Mouse (Mus musculus) megakaryocyte, embryonic 14.5 days (primary cell): ENCODE measurements around the gene Akr1c14. TPM values are rescaled to one million over a fixed set of nuclear protein-coding genes. Genes with fewer than 3 reads are reported as not detected.

Experiments used
- H3K27me3 ChIP-seq: replicated peaks from 2 replicates; pipeline ENCODE3; 2012; ENCODE audit warnings: inconsistent platforms
- H3K36me3 ChIP-seq: replicated peaks from 2 replicates; pipeline ENCODE3; 2012; ENCODE audit warnings: low read length, inconsistent platforms, mixed read lengths
- H3K4me1 ChIP-seq: 2 replicates; pipeline ENCODE4 v1.6.1; 2012; ENCODE audit warnings: inconsistent platforms
- H3K4me3 ChIP-seq: replicated peaks from 2 replicates; pipeline ENCODE3; 2012; ENCODE audit warnings: moderate library complexity, mild to moderate bottlenecking, inconsistent platforms
- H3K9me3 ChIP-seq: 2 replicates; pipeline ENCODE4 v1.6.1; 2012; ENCODE audit warnings: inconsistent platforms
- FLI1 ChIP-seq: IDR thresholded peaks from 2 replicates; pipeline ENCODE4 v1.6.1; 2012; ENCODE audit warnings: low read length, inconsistent platforms, mixed read lengths
- GATA1 ChIP-seq: IDR thresholded peaks from 3 replicates; pipeline ENCODE4 v1.6.1; 2012; ENCODE audit warnings: mixed read lengths, low read length, inconsistent platforms, borderline replicate concordance
- polyA plus RNA-seq: library from polyadenylated mRNA; stranded (reverse); fragments of >175 nt; gene quantifications from 2 replicates; pipeline ENCODE4 v1.2.3, GENCODE M21; 2012; ENCODE audit warnings: low replicate concordance; ENCODE audit not compliant: insufficient read depth

The Akr1c14 gene
- not detected in 2 replicates for polyA plus RNA-seq

DNA sequence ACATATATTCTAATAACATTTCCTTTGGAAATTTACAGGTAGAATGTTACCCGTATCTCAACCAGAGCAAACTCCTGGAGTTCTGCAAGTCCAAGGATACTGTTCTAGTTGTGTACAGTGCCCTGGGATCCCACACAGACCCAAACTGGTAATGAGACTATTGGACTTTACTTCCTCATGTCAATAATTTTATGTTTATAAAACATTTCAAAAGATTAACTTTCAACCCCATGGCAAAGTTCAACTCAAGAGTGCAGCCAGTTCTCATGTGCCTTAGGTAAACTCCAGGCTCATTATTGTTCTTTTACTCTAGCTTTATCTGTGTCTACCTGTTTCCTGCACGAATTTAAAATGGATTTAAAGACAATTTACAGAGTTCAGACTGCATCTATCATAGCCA is at the start of gene Akr1c14:
Akr1c14 (plus strand) TSS at position 293 of the 400 bp plus-strand sequence.
- TF ChIP-seq FLI1 (no peak), GATA1 (no peak)
- H3K4me3 ChIP-seq, result no peak within 1 kb of the TSS
- no peaks in the 10 kb centered on the region for H3K4me1 ChIP-seq
- no peaks in the 10 kb centered on the region for H3K9me3 ChIP-seq
- H3K27me3 ChIP-seq, result no peaks in the 10 kb centered on the region
- no peaks in the 10 kb centered on the region for H3K36me3 ChIP-seq

DNA sequence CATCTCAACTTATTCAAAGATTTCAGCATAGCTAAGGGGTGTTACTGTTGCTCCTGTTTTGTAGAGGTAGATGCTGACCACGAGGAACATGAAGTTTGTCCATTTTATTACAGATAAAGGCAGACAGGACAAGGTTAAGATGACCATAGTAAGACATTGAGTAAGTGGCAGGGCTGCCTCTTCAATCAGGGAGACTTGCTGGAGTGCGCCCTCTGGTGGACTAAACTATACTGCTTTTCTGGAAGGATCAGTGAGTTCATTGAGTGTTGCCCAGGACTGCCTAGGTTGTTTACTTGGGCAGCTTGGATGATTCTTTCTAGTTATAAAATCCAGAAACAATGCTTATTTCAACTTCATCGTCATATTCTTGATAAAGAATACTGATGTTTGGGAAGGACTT is 47.1 kb upstream of the Akr1c14 start:
- H3K4me1 ChIP-seq, result no peaks in the 10 kb centered on the region
- no peaks in the 10 kb centered on the region for H3K36me3 ChIP-seq
- TF ChIP-seq FLI1, result no peak
- TF ChIP-seq GATA1, result no peak

DNA sequence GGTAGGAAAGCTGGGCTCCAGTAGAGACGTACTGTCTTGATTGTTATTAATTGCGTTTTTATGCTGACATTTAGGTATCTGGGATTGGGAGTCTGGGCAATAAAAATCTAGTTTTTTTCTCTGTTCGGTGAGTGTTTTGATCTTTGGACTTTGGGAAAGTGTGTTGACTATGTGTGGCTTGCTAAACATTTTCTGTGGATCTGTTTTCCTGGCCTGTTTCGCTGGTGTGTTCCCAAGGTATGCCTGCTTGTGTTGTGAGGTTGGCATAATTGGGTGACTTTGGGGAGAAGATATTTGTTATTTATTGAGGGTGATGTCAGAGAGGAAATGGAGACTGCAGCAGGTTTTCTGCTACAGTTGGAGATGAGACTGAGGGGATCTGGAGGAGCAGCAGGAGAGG is 38.0 kb upstream of the Akr1c14 start:
- Histone ChIP-seq H3K4me3 (no peak overlapping the region), H3K36me3 (no peaks in the 10 kb centered on the region), H3K27me3 (no peaks in the 10 kb centered on the region), H3K4me1 (no peaks in the 10 kb centered on the region), H3K9me3 (no peaks in the 10 kb centered on the region)
- no peak for TF ChIP-seq GATA1
- TF ChIP-seq FLI1, result no peak

More for the DNA sequence above, 47.1 kb upstream of the Akr1c14 start:
- Histone ChIP-seq H3K27me3 (no peaks in the 10 kb centered on the region), H3K9me3 (no peaks in the 10 kb centered on the region), H3K4me3 (no peak overlapping the region)

DNA sequence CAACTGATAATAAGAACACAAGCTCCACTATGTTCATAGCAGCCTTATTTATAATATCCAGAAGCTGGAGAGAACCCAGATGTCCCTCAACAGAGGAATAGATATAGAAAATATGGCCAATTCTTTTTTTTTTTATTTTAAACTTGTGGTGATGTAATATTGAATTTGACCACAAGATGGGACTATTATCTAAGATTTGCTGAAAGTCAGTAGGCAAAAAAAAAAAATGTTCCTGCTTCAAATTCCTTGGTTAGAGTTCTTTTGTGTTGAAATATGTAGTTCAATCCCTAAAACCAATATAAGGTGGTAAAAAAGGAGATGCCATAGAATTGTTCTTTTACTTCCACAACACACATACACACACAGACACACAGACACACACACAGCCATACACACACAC is 35.0 kb upstream of the Akr1c14 start:
- Histone ChIP-seq H3K9me3 (no peaks in the 10 kb centered on the region), H3K27me3 (no peaks in the 10 kb centered on the region), H3K4me1 (no peaks in the 10 kb centered on the region), H3K36me3 (no peaks in the 10 kb centered on the region), H3K4me3 (no peak overlapping the region)
- TF ChIP-seq FLI1, result no peak
- no peak for TF ChIP-seq GATA1

DNA sequence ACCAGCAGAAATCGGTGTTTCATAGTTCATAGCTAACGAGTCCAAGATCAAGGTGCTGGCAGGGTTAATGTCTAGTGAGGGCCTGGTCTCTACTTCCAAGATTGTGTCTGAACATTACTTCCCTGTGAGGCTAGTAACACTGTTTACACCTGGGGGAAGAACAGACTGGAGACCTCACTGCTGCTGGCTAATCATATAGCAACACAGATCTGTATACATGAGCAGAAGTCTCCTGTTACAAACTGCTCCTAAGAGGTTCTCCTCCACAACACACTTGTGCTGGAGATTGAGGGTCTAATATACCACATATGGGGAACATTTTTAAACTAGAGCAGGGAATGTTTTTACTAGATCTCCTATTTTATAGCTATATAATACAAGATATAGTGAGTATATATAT is 18.9 kb upstream of the Akr1c14 start:
- H3K4me1 ChIP-seq, result no peaks in the 10 kb centered on the region
- H3K27me3 ChIP-seq, result no peaks in the 10 kb centered on the region
- no peak for TF ChIP-seq GATA1
- TF ChIP-seq FLI1, result no peak
- no peaks in the 10 kb centered on the region for H3K36me3 ChIP-seq
- H3K9me3 ChIP-seq, result no peaks in the 10 kb centered on the region
- no peak overlapping the region for H3K4me3 ChIP-seq

DNA sequence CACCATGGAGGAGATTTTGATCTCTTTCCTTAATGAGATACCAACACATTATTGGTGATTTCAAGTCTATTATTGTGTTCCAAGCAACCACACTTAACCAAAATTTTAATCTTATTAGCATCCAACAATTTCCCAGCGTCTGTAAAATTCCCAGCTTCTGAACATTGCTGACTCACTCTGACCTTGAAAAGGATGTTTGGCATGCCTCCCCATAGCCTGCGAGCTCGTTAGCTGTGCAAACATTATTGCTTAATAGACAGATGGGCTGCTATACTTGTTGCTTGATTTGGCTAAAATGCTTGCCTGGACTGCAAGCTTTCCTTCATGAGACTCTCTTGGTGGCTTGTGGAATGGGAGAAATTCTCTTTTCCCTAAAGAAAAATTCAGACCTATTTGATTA is 16.3 kb upstream of the Akr1c14 start:
- H3K36me3 ChIP-seq, result no peaks in the 10 kb centered on the region

DNA sequence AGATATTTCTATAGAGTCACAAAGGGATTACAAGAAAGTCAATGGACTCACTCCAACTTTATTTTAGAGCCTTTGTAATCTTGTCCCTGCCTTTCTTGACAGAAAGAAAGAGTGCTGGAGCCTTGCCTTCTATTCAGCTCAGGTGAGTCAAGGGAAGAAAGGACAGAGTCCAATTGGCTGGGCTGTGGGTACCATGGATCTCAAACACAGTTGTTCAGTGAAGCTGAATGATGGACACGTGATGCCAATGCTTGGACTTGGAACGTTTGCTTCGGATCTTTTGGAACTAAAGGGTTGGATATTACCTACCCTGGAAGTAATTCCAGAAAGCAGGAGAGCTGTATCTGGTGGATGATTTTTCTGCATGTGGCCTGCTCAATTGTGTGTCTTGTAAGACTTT is 13.8 kb upstream of the Akr1c14 start:
- no peaks in the 10 kb centered on the region for H3K9me3 ChIP-seq
- no peaks in the 10 kb centered on the region for H3K27me3 ChIP-seq
- no peak overlapping the region for H3K4me3 ChIP-seq
- H3K36me3 ChIP-seq, result no peaks in the 10 kb centered on the region
- TF ChIP-seq FLI1, result no peak
- TF ChIP-seq GATA1, result no peak
- no peaks in the 10 kb centered on the region for H3K4me1 ChIP-seq

More for the DNA sequence above, 16.3 kb upstream of the Akr1c14 start:
- Histone ChIP-seq H3K4me1 (no peaks in the 10 kb centered on the region), H3K4me3 (no peak overlapping the region), H3K9me3 (no peaks in the 10 kb centered on the region), H3K27me3 (no peaks in the 10 kb centered on the region)
- TF ChIP-seq FLI1 (no peak), GATA1 (no peak)

DNA sequence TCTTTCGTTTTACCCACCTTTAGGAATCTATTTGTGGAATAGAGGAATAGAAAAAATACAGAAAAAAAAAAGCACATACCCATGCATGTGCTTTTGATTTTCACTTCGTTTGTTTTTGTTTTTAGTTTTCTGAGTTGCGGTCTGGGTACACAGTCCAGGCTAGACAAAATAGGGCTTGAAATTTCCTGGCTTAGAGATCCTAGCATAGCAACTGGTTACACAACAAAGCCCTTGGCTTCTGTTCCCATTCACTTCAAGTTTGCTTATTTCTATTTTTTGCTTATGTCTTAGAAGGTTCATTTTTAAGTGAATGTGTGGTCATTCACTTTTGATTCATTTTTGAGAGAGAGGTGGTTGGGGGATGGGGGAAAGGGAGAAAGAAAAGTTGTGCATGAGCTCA is 2.7 kb upstream of the Akr1c14 start:
- no peaks in the 10 kb centered on the region for H3K9me3 ChIP-seq
- no peak for TF ChIP-seq FLI1
- no peak for TF ChIP-seq GATA1
- no peak overlapping the region for H3K4me3 ChIP-seq
- H3K27me3 ChIP-seq, result no peaks in the 10 kb centered on the region
- no peaks in the 10 kb centered on the region for H3K36me3 ChIP-seq
- H3K4me1 ChIP-seq, result no peaks in the 10 kb centered on the region

DNA sequence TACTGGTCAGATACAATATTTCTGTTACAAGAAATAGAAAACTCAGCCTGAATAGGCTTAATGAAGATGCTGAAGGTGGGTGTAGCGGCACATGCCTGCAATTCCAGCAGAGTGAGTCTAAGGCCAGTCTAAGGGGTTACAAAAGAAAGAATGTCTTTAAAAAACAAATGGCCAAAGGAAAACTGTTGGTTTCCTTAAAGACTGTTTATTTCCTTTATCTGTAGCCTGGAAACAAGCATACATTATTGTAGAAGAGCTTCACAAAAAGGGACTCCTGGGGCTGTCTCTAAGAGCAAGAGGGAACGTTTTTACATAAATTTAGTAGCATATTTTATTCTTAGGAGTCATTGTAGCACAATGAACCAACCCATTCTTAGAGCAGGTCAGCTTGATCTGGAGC is 2.0 kb upstream of the Akr1c14 start:
- Histone ChIP-seq H3K4me3 (no peak overlapping the region), H3K27me3 (no peaks in the 10 kb centered on the region), H3K36me3 (no peaks in the 10 kb centered on the region), H3K9me3 (no peaks in the 10 kb centered on the region), H3K4me1 (no peaks in the 10 kb centered on the region)
- TF ChIP-seq GATA1 (no peak), FLI1 (no peak)

DNA sequence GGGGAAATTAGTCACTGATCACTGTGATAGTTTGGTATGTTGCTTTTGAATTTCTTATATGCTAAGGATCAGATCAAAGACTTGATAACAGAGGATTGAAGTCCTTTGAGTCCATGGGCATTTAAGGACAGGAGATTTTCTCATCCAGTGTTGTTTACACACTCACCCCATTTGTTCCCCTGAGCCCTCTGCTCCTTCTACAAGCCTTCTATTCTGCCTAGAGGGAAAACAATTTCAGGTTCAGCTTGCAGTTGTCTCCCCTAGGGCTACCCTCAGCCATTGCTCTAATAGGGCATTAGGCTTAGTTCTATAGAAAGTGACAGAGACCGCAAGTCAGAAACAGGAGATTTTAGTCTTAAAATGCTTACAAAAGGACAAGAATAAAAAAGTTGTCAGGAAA is 585 bp upstream of the Akr1c14 start:
- no peak for TF ChIP-seq FLI1
- TF ChIP-seq GATA1, result no peak
- H3K27me3 ChIP-seq, result no peaks in the 10 kb centered on the region
- H3K36me3 ChIP-seq, result no peaks in the 10 kb centered on the region
- H3K4me1 ChIP-seq, result no peaks in the 10 kb centered on the region
- H3K4me3 ChIP-seq, result no peak overlapping the region
- no peaks in the 10 kb centered on the region for H3K9me3 ChIP-seq

DNA sequence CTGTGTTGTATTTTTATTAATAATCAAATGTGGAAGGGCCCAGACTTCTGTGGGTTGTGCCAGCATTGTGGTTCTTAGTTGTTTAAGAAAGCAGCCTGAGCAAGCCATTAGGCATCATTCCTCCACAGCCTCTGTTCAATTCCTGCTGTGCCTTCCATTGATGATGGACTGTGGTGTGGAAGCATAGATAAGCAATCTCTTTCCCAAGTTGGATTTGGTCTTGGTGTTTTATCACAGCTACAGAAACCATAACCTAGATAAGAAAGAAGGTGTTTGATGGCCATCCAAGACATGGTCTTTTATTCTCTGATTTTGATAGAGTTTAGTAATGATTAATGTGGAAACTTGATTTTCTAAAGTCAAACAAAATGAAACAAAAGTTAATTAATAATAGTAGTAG is 844 bp downstream of the Akr1c14 start:
- Histone ChIP-seq H3K4me1 (no peaks in the 10 kb centered on the region), H3K9me3 (no peaks in the 10 kb centered on the region), H3K36me3 (no peaks in the 10 kb centered on the region), H3K4me3 (no peak overlapping the region), H3K27me3 (no peaks in the 10 kb centered on the region)
- no peak for TF ChIP-seq FLI1
- no peak for TF ChIP-seq GATA1
